Mouse (Mus musculus) cerebellum, adult 2 months (tissue): ENCODE measurements around the gene Cfap54.

ENCODE experiments used
- CTCF ChIP-seq: fragments of 200-500 bp; IDR thresholded peaks from 2 replicates; pipeline ENCODE4 v1.5.1; 2011; ENCODE audit warnings: low read depth, mild to moderate bottlenecking, control low read depth, low read length, moderate library complexity, borderline replicate concordance; ENCODE audit not compliant: insufficient read depth
- POLR2A ChIP-seq: fragments of 200-500 bp; IDR thresholded peaks from 2 replicates; pipeline ENCODE4 v1.6.1; 2011; ENCODE audit warnings: low read length, control low read depth, borderline replicate concordance; ENCODE audit not compliant: insufficient read depth

GRCm38 (mm10) chr10:93051016-93051726 lies 30.2 kb downstream of the Cfap54 start:
- TF ChIP-seq CTCF (peak; percentile 81), POLR2A (no peak)
